Mouse (Mus musculus): ENCODE data around the gene Gcgr.

Gene Gcgr

GRCm38 (mm10) chr11:120588531-120588930 is 58.0 kb downstream of the Gcgr start:
- no peak for DNase-seq (ENCODE audit: low read depth, low spot score)
